24 mouse cellular contexts compared by ENCODE assay signal in the genomic region with DNA sequence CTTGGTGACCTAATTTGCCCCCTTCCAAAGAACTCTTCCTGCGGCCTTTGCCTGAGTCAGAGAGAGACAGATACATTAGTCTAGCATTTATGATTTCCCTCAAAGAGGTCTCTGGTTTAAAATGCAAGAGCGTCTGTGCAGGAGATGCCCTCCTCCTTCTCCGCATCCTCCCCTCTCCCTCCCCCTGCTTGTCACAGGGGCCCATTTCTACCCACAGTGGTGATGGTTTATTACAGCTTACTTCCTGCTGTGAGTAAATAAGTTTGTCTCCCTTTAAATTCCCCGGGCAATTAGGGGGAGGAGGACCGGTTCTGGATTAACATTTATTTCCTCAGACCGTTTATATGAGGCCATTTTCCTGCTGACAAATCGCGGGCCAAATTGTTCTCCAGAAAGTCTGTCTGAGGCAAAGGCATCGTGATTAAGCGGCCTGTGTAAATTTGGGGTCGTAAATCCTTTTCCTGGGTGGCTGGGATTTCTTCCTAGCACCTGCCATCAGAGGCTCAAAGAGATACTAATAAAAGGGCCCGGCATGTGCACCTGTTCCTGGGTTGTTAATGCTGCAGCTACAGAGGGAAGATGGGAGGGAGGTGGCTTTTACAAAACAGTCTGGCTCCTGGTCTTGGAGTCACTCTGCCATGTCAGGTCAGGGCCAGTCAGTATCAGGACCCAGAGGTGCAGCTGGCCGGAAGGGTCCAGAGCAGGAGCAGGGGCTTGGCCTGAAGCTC.
"Had no signal": no experiment of that assay in that cellular context is flagged by ENCODE, and none has a peak within 500 bp of the region (broad histone marks: within the 10 kb centered on the region; RNA-seq: fewer than 3 reads in every experiment).

No protein-coding gene starts in this region.

- H3K4me3 ChIP-seq: gastrocnemius, adult 2 months; hindbrain, embryonic 10.5 days; hindbrain, embryonic 12.5 days; intestine, embryonic 15.5 days; kidney, embryonic 15.5 days; limb, embryonic 13.5 days; limb, embryonic 15.5 days; liver, embryonic 12.5 days had no signal

- H3K36me3 ChIP-seq: hindbrain, embryonic 10.5 days; hindbrain, embryonic 12.5 days; intestine, embryonic 15.5 days; kidney, embryonic 15.5 days; limb, embryonic 13.5 days; limb, embryonic 15.5 days; liver, embryonic 12.5 days had no signal

- H3K4me2 ChIP-seq: heart, embryonic 11.5 days; hindbrain, embryonic 12.5 days; hindbrain, embryonic 14.5 days; intestine, embryonic 15.5 days; kidney, embryonic 15.5 days; limb, embryonic 13.5 days; limb, embryonic 15.5 days; liver, embryonic 12.5 days had no signal

- H3K27ac ChIP-seq: gastrocnemius, adult 2 months; hindbrain, embryonic 10.5 days; hindbrain, embryonic 12.5 days; hindbrain, embryonic 14.5 days; intestine, embryonic 15.5 days; kidney, embryonic 15.5 days; limb, embryonic 13.5 days; limb, embryonic 15.5 days; liver, embryonic 12.5 days had no signal

- H3K27me3 ChIP-seq: hindbrain, embryonic 12.5 days; kidney, embryonic 15.5 days; limb, embryonic 15.5 days; liver, embryonic 12.5 days had no signal

- H3K4me1 ChIP-seq: hindbrain, embryonic 10.5 days; intestine, embryonic 15.5 days; limb, embryonic 15.5 days; liver, embryonic 12.5 days had no signal

- H3K9ac ChIP-seq: hindbrain, embryonic 12.5 days; hindbrain, embryonic 14.5 days; intestine, embryonic 15.5 days; kidney, embryonic 15.5 days; limb, embryonic 13.5 days; limb, embryonic 15.5 days; liver, embryonic 12.5 days had no signal

- H3K9me3 ChIP-seq: hindbrain, embryonic 10.5 days; hindbrain, embryonic 12.5 days; intestine, embryonic 15.5 days; kidney, embryonic 15.5 days; limb, embryonic 15.5 days; liver, embryonic 12.5 days had no signal

- DNase-seq: gastrocnemius, adult 2 months; gastrocnemius, postnatal 10 days; gastrocnemius, postnatal 25 days; heart, adult 18-20 months; heart, postnatal 10 days; heart, postnatal 4 days; kidney, adult 11 months; kidney, adult 2 months; kidney, adult 9 months; kidney, postnatal 10 days; layer of hippocampus, adult 9-11 months; layer of hippocampus, postnatal 36 days; left cerebral cortex, postnatal 4 days had no signal

- ATAC-seq: hindbrain, embryonic 16.5 days; inflammation-experienced regulatory T-cells, adult 6 months; intestine, embryonic 15.5 days; liver, embryonic 12.5 days had no signal
